Mouse (Mus musculus): Measurements from ENCODE around the gene Atp5e. TPM values are rescaled to one million over a fixed set of nuclear protein-coding genes. Genes with fewer than 3 reads are reported as not detected.
A peak's percentile ranks its signal among the peaks of the same experiment; 100 is the strongest.

The Atp5e gene
- total RNA-seq, 4 experiments from 2014 or later, result 1,170 to 1,318 (median 1,227) TPM

DNA sequence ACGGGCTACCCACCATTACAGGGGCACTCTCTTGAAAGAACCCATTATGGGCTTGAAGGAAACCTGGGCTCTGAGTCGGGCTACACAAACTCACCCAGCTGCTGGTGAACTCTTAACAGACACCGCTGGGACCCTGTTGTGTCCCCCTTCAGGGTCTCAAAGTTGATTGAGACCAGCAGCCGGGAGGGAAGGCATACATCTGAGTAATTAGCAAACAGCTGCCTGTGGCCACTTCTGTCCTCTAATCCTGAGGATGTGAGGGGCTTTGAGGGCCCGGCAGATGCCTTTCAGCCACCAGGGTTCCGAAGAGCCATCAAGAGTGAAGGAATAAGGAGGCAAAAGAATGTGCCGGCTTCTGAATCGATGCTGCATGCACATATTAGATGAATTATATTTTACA lies 17.0 kb downstream of the Atp5e start:
- no peak for DNase-seq (ENCODE audit: low spot score in 2 of 2)

DNA sequence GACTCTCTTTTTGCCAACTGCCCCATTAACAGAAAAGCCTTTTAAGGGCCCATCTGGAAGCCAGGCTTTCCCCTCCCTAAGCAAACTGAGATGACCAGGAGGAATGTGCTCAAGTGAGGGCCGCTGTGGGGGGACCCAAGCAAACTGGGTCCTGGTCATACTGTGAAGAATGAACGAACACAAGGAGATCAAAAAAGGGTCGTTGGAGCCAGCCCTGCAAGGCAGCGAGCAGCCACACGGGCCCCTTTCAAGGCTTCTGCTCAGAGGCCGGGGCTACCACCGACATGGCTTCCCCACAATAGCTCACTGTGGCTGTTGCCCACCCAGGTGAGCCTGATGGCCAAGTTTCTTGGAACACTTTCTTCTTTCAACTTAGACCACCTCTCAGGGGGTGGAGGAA lies 17.4 kb downstream of the Atp5e start:
- DNase-seq (ENCODE audit: low spot score in 2 of 2), result no peak

DNA sequence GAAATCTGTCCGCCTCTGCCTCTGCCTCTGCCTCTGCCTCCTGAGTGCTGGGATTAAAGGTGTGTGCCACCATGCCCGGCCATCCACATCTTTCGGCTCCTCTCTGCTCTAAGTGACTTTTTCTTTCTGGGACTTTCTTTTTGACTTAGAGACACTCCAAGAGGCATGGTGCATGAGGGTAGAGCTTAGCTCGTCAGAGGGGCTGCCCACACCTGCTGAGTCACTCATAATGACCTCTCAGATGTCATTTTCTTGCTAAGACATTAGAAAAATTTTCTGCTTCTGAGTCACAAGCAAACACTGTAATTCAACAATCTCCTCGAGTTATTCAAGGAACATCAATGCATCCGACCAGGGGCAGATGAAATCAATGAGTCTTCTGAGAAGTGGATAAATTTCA lies 18.9 kb downstream of the Atp5e start:
- no peak for DNase-seq (ENCODE audit: low spot score in 2 of 2)

DNA sequence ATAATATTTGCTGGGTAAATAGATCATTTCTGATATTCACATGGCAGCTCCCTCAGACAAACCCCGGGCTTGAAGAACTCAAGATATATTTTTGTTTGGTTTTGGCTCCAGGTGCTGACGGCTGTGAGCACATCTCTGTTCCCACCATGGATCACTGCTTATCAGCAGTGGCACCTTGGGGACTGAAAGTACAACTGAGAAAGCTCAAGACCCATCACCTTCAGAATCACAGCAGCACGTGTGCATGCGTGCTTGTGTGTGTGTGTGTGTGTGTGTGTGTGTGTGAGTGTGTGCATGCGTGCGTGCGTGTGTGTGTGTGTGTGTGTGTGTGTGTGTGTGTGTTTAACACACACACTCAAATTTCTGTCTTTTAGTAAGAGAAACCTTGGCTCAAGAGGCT lies 19.5 kb downstream of the Atp5e start:
- DNase-seq (ENCODE audit: low spot score in 2 of 2), result no peak

DNA sequence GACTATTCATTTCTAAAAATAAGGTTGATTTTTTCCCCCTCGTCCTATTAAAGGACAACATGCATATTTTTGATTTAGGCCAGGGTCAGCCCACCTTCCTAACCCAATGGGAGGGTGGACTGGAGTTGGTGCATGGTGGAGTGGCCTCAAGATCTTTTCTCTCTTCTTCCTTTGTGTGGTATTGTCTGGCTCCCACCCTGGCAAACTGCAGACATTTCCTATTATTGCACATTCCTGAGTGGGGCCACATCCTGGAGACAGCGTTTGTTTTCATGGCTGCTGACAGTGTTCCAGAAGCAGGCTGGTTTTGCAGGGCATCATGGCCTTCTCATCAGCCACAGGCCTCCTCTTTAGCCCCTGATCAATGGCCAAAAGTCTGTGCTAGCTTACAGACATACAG lies 20.9 kb downstream of the Atp5e start:
- no peak for DNase-seq (ENCODE audit: low spot score in 2 of 2)

DNA sequence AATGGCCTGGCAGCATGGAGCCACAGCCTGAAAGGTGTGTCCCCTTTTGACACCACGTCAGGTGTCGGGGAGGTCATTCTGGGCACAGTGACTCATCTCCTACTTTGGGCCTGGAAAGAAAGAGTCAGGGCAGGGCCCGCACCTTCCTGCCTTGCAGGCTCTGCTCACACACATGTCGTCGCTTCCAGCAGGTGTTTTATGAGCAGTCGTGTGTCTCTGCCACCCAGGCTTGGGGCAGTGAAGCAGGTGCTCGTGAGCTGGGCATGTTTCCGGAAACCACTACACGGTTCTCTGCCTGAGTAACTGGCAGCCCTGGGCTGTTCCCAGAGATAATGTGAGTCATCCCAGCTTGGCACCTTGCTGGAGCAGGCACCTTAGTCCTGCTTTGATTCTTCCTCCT lies 21.4 kb downstream of the Atp5e start:
- peak in 1 of 2 experiments; percentile 24 for DNase-seq (ENCODE audit: low spot score in 2 of 2)

DNA sequence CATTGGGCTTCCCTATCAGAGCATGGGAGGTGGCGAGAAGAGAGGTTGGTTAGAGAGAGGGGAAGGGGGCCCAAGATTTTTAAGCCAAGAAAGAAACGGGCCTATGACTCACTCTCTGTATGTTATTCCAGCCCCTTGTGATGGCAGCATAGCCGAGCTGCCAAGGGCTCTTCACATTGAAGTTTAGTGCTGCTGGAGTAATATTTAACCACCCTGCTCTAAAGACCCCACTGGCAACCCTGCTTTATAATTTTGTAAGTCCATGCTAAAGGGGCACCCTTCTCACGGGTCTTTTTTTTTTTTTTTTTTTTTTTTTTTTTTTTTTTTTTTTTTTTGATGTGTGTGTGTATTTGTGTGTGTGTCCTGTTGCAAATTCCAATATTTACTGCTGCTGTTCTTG lies 22.0 kb downstream of the Atp5e start:
- DNase-seq (ENCODE audit: low spot score in 2 of 2), result no peak

DNA sequence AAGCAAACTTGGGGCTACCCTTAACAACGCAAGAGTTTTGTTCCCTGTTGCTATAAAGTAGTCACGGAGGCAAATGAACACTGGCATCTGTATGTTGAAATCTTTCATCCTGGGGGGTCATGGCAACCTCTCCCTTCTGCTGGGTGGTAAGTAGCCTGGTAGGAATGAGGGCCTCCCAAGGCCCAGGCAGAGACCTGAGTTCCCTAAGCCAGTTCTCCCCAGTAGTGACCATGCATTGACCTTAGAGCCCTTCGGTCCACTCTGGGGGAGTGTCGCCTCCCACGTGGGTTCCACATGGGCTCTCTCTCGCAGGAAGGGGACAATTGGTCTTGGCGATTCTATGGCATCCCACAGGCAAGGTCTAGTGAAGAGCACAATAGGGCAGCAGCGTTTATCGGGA lies 23.9 kb downstream of the Atp5e start:
- DNase-seq (ENCODE audit: low spot score in 2 of 2), result no peak

DNA sequence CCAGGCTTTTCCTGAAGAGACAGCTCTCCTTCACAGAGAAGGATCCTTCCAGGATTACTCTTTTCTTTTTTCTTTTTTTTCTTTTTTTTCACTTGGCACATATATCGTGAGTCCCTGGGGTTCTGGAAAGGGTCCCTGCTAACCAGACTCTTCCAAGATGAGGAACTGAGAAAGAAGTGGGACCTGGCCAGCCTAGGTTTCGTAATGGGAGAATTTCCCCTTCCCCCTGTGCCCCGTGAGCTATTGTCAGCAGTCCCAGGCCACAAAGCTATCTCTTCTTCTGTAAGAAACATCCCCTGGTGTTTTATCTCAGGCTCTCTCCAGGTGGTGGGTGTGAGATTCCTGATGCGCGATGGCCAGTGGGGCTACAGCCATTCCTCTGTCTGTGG lies 24.5 kb downstream of the Atp5e start:
- DNase-seq (ENCODE audit: low spot score in 2 of 2), result no peak

DNA sequence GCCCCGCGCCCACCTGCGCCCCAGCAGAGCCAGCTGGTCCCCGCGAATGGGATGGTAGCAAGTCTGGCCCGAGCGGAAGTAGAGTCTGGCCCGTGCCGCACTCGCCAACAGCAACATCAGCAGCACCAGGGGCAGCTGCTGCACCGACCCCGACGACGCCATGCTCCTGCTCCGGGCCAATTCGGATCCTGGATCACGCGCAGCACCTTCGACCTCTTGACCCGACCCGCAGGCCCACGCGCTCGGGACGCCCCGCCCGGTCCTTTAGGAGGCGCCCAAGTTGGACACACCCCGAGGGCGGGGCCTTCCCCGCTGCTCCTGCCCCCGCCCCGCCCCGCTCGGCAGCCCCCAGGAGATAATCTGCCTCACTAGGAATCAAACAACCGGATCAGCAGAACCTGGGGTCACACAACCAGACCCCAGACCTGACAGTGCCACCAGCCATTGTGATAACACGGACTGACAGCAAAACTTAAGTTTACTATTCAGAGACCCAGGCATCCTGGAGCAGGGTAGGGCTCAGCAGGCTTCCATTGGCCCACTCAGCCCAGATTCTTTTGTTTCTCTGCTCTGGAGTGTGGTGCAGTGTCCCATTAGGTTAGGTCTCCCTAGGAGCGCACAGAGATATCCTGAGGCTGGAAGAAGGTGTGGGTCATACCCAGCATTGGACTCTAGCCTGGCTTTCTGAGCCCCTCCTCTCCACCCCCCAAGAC lies 25.0 kb downstream of the Atp5e start, which contains the start of gene Ctsz:
Gene Ctsz, minus strand, starts transcription at position 303 of the 713 bp plus-strand sequence.
- DNase-seq (ENCODE audit: low spot score in 2 of 2), result peak; percentile 62 to 72

DNA sequence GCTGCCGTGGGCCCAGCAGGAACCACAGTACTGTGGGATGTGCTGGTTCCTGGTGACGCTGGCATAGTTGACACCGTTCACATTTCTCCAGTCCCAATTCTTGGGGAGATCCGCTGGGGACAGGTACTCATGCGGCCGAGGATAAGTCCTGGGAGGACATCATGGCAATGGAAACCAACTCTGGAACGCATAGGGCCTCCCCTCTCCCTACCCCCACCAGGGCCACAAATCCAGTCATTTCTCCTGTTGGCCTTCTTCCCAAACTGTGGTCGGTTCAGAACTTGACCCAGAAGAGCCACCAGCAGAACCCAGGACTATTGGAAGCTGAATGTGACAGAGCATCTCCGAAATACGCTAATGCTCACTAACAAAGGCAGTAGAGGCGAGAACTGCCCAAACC lies 25.7 kb downstream of the Atp5e start:
- no peak for DNase-seq (ENCODE audit: low spot score in 2 of 2)

DNA sequence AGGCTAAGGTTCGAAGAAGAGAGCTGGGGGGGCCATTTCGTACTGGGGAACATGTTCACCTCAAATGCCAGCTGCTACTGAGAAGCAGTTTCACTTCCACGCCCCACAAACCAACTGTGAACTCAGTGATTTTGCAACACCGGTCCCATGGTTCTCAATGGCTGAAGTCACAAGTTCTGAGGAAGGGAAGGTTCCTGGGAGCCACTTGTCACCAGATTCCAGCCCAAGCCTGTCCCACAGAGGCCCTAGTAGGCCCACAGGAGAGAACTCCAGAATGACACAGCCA lies 26.3 kb downstream of the Atp5e start:
- DNase-seq (ENCODE audit: low spot score in 2 of 2), result no peak

DNA sequence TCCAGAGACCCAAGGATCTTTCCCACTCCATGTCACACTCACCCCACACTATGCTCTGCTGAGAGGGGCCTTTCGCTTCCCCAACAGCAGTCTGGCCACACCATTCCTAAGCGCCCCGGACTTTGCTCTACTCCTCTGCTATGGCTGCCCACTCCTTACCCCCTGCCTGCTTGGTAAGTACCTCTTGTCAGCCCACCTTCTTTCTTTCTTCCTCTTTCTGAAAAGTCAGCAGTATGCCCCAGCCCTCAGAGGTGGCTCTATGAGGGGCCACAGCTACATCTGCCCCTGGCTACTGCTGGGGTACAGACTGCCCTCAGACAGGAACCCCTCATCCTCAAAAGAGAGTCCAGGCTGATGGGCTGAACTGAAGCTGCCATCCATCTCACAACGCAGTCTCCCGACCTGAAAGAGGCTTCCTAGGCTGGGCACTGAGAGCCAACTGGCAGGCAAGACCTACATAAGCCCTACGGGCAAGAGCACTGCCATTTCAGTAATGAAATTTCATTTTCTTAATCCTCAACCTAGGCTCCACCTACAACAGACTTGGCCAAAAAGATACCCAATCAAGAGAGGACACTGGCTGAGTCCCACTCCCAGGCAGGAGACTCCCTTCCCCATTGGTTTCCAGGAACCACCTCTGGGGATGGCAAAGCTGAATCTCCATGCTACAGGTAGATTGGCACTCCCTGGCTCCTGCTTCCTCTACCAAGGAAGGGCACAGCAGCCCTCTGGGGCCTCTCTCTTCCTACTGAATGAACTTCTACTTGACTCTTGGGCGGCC lies 26.8 kb downstream of the Atp5e start:
- DNase-seq (ENCODE audit: low spot score in 2 of 2), result no peak

DNA sequence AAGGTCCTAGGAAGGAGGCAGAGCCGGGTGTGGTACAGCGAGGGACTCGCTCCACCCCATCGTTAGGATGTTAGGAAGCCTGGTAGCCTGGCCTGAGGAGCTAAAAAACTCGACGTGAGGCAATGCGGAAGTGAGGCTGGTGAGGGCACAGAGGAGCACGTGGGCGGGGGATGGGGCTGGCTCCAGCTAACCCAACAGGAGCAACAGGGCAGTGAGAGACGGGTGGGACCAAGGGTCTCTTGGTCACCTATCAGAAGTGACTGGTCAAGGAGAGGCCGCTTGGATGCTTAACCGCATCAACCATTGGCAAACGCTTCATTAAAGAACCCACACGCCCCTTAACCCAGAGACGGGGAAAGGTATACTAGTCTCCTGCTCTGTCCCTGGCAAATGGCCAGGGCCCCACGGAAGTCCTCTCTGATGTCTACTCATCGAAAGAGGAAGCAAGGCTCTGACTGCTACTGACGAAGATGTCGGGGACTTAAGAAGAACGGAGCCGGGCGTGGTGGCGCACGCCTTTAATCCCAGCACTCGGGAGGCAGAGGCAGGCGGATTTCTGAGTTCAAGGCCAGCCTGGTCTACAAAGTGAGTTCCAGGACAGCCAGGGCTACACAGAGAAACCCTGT lies 27.7 kb downstream of the Atp5e start:
- no peak for DNase-seq (ENCODE audit: low spot score in 2 of 2)

DNA sequence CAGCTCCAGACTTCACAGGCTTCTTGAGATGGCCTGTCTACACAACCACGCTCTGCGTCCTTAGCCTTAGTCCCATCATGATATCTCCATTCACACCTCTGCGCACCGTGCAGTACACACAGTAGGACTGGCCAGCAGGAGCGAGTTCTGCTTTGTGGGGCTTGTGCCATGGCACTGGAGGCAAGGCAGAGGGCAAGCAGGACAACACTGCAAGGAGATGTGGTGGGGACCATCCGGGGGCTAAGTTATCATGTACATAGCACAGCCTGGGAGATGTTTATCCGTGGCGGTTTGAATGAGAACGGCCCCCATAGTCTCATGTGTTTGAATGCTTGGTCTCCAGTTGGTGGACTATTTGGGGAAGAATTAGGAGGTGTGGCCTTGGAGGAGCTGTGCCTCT lies 29.0 kb downstream of the Atp5e start:
- DNase-seq (ENCODE audit: low spot score in 2 of 2), result no peak

DNA sequence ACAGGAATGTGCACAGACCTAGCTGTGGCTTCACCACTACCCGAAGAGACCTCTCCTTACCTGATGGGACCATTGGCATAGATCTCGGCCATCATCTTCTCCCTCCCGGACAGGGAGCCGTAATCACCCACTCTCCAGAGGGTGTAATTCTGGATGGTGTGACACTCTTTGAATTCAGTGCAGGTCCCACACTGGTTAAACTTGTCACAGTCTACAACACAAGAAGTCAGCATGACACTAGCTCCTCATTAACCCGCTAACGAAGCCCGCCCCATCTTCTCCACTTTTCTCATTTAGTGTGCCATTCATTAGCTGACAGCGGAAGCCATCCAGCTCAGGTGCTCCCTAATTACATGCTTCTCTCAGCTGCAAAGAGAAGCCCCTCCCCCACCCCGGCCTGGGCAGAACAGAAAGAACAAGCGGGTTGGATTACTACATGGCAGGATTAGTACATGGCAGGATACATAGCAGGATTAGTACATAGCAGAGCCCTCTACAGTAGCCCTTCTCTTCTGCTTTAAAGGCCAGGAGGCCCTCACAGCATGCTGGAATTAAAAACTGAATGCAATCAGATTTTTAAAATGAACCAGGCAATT lies 34.8 kb downstream of the Atp5e start:
- DNase-seq (ENCODE audit: low spot score in 2 of 2), result no peak

DNA sequence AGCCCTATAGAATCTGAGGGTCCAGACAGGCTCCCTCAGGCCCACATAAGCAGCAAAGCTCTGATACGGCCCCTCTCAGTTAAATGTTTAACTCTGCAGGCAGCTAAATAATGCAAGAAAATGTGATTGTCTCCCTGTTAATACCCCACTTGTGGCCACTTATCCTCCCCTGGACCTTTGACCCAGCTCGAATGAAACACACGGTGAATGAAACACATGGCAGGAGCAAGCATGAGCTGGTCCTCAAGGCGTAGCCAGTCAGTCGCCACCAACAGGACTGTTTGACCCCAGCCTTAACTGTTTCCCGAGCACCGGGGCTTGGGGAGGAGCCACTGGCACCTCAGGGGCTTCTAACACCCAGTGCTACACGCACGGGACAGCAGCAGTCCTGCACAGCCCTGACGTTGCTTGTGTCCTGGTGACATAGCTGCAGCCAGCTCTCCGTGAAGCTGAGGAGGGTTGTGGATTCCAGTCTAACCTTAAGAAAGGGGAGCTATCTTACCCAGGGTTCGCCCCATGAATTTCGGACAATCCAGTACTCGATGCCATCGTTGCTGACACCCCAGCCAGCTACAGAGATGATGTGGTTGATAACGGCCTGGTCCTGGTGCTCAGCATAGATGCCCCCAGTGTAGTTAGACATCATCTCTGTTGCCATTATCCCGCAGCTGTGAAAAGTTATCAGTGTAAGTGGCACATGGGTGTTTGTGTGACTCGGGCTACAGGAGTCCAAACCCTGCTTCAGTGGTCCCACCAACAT lies 35.6 kb downstream of the Atp5e start:
- no peak for DNase-seq (ENCODE audit: low spot score in 2 of 2)

DNA sequence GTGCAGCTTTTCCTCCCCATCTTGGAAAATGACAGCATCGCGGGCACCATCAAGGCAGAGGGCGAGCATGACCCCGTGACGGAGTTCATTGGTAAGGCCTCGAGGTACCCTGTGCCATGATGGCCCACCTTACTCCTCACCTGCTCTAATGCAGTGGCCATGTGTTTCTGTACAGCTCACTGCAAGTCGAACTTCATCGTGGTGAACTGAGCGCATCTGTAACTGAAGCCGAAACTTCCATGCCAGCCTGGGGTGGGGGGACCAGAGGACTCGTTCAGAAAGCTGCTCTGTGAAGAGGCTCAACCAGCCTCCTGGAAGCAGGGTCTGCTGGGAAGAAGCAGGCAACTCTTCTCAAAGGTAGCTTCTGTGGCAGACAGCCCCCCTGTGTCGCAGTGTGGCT lies 37.0 kb downstream of the Atp5e start:
- no peak for DNase-seq (ENCODE audit: low spot score in 2 of 2)

DNA sequence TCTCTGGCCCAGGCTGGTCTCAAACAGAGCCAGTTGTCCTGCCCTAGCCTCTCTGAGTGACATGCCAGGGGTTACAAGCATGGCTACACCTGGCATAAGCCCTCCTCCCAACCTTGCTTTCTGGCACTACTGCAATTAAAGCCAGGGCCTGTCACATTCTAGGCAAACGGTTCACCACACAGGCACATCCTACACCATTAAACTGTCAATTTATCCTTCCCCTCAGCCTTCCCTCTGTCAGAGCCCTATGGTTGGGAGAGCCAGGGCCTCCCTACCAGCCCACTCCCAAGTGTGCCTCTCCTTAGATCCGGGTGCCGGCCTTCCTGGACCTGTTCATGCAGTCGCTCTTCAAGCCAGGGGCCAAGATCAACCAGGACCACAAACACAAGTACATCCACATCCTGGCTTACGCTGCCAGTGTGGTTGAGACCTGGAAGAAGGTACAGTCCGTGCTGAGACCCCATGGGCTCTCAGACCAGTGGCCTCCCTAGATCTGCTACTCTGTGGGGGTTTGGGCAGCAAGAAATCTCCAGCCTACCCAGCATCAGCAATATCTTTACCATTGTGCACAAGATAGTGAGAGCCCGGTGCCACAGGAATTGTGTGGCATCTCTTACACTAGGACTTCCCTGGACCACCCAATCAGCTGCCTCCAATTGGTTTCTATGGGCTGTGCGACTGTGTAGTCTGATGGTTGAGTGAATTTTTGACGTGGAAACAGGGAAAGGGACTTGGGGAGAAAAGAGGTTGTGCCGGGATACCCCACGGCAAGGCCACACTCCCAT lies 39.4 kb downstream of the Atp5e start:
- DNase-seq (ENCODE audit: low spot score in 2 of 2), result no peak

DNA sequence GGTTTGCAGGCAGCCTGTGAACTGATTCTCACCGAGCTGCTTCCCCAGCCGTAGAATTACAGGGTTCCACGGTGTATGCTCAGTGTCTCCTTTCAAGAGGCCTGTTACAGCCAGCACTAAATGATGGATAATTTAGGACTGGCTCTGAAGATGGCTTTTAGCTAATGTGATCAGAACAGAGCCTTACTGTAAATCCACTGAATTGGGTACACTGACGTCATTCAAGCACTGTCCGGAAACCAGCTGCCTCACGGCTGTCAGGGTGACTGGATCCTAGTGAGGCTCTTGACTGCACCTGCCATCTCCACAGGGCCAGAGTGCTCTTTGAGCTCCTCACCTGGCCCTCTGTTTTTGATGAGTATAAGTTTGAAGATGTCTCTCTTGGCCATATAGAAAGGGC lies 42.8 kb downstream of the Atp5e start:
- no peak for DNase-seq (ENCODE audit: low spot score in 2 of 2)

All from gastrocnemius, adult 8-10 months (tissue).